Mouse (Mus musculus) embryo, embryonic 10.5 days (tissue): Measurements from ENCODE around the gene Aven.
A peak's percentile ranks its signal among the peaks of the same experiment; 100 is the strongest.
"Not testable (repeated sequence)": the region's sequence is repeated elsewhere in the genome, so short reads cannot be mapped to it uniquely, and the experiment has no call there.

Source experiments
- DNase-seq: peaks from one replicate; pipeline ENCODE4 v3.0.0-alpha.2; 2015; ENCODE audit warnings: low spot score

Gene Aven

GRCm38 (mm10) chr2:112492856-112493538 is at the start of gene Aven:
Gene Aven (plus strand): TSS chr2:112492964.
- DNase-seq = peak; percentile 83

DNA sequence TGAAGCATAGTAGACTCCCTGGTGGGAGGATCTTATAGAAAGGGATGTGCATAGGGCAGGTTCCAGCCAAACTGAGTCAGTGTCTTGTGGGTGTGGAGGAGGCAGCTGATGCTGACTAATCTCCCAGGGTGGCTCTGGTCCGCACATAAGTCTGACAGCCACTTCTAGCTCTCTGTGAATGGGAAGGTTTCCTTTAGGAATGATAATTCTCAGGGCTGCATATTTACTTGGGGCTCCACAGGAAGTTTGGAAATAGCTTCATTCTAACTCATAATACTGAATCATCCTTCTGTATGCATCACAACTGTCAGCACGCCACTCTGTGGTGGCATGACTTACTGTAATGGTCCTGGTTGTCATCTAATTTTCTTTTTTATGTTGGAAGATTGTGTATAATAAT is 49.3 kb upstream of the Aven start:
- DNase-seq = no peak

DNA sequence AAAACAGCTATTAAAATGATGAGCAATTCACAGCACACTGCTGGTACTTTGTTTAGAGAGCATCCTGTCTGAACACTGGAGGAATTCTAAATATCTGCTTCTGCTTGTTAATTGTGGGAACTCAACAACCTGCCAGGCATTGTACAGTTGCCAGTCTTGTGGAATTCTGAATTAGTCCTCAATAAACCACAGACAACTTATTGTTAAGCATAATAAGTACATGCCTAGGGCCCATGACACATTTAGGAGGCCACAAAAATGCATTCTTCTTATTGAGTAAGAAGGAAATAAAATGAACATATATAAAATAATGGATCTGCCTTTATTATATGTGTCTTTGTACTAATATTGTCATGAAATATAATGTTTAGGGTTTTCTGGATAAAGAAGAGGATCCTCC is 47.3 kb upstream of the Aven start:
- no peak for DNase-seq

GRCm38 (mm10) chr2:112448046-112448445 is 44.7 kb upstream of the Aven start:
- not testable (repeated sequence) for DNase-seq

DNA sequence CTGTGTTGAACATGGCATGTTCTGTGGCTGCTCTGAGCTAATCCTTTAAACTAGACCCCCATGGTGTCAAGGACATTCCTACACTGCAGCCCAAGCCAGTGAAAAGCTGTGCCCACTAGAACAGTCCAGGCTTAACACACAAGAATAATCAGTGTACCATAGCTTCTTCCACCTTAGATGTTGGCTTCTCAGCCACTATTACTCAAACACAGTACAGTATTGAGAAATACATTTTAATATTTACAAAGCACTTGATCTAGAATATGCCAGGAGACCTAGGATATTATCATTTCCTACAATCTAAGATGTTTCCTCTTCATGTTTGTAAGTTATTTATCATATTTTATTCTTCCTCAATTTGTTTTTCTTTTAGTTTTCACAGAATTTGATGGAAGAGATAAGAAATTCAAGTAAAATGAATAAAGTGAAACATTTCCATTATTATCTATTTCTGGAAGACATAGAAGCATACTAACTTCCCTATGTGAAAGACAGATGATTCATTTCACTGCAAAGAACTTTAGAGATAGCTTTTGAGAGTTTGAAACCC is 44.2 kb upstream of the Aven start:
- no peak for DNase-seq

DNA sequence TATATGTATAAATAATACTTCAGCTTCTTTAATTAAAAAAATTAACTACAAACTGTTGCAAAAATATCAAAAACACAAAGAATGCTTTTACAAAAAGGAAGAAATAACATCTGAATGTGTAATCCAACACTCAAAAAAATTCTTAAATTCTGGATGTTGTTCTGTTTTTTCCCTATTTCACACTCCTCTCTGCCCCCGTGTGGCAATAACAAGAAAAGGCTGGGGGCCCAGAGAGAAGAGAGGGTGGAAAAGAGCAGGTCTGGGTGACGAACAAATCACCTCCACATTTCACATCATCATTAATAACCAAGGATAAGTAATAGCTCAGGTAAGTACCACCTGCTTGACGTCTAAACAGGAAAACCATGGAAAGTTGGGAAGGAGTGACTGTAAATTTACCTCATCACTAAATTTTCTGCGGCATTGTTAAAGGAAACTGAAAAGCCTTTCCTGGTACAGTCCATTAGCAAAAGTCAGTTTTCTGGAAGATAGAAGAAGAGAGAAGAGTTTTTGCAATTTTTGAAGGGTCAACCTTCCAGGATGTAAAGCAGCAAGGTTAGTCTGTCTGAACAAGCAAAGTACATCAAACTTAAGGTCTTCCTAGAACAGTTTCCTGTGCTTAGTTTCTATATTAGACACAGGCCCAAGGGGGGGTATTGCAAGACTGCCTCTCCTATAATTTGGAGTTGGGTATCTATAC is 43.0 kb upstream of the Aven start:
- peak; percentile 26 for DNase-seq

DNA sequence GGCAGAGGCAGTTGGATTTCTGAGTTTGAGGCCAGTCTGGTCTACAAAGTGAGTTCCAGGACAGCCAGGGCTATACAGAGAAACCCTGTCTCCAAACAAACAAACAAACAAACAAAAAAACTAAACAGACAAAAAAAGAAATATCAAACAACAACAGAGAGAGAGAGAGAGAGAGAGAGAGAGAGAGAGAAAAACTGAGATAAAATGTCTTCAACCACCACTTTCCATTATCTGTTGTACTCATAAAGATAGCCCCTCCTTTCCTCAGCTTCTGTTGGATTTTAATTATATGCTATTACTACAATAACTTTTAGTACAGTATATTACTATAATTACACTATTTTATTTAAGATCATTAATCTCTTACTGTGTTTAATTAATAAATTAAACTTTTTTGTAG is 40.3 kb upstream of the Aven start:
- DNase-seq = not testable (repeated sequence)

GRCm38 (mm10) chr2:112454125-112454861 is 38.5 kb upstream of the Aven start:
- peak; percentile 2 for DNase-seq

GRCm38 (mm10) chr2:112454862-112455564 is 37.8 kb upstream of the Aven start, which contains the start of gene Emc7:
Gene Emc7 (plus strand): TSS chr2:112454997.
- DNase-seq = peak; percentile 96

GRCm38 (mm10) chr2:112460557-112460956 is 32.2 kb upstream of the Aven start:
- no peak for DNase-seq

DNA sequence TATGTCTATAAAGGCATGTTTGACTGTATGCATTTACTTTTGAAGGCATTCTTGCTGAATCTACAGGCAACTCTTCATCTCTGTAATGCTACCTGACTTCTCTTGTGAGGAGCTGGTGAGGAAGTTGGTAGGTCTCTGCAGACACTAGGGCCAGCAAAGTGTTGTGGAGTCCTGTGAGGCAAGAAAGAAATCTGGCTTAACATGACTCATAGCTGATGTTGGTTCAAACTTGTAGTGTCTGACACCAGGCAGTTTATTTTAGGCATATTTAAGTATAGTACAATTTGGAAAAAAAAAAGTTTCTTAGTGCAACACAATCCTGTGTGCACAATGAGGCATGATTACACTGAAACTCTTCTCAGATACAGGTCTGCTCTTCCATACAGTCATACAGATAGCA is 23.2 kb upstream of the Aven start:
- DNase-seq = no peak

GRCm38 (mm10) chr2:112470961-112471381 is 21.8 kb upstream of the Aven start:
- DNase-seq = no peak

DNA sequence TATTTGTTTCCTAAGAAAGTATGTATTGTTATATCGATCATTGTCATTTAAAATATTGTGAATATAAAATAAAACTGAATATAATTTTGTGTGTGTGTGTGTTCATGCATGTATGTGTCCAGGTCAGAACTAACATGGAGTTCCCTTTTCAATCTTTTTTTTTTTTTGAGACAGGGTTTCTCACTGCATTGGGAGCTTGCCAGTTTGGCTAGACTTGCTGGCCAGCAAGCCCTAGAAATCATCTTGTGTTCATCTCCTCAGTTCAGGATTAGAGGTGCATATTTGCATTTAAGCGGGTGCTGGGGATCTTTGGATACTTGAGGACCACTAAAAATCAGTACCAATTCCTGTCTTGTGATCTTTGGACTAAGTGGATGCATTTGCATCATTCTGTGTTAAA is 20.7 kb upstream of the Aven start:
- no peak for DNase-seq

DNA sequence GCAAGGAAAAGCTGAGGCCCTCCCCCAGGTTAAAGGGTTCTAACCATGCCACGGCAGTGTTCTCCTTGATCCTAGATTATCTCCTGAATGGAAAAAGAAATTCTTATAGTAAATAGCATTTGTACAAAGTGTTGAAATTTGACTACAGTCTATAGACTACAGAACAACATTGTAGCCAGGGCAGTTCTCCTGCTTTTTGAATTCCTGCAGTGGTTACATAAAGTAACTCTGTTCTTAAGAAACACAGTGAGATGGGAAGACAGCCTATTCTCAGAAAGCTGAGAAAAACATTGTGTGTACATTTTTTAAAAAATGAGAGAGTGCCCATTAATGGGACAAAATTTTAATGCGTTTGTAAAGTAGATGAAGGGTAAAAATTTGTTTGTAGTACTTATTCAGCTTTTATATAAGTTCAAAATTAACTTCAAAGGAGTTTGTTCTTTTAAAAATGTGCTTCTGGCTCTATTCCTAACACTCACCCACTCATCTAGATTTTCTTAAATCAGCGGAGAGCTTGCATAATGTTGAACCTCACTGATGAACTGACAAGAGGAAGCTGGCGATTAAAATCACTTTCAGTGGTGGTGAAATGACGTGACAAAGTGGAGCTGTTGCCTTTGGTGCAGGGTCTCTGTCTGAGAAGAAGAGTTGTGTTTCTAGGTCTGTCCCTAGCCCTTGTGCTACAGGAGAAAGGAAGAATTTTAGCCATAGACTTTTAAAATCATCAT is 17.6 kb upstream of the Aven start:
- DNase-seq = no peak

GRCm38 (mm10) chr2:112476554-112476953 is 16.2 kb upstream of the Aven start:
- DNase-seq = no peak

DNA sequence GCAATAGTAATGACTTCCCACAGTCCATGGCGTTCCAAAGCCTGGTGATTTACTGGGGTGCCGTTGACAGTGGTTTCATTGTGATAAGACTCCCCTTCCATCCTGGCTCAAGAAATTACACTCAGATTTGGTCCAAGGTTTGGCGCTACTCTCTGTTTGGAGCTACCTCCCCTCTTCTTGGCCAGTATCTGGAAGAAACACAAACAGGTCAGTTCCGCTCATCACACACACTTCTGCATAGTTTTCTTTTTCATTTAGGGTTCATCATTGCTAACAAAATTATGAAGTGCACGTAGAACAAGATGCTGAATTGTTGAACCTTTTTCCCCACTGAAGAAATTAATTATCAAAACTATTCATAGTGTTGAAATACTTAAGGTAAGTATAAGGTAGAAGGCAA is 12.1 kb upstream of the Aven start, which contains the start of gene Chrm5:
Chrm5 (minus strand) TSS at position 101 of the 400 bp plus-strand sequence.
- DNase-seq = no peak

DNA sequence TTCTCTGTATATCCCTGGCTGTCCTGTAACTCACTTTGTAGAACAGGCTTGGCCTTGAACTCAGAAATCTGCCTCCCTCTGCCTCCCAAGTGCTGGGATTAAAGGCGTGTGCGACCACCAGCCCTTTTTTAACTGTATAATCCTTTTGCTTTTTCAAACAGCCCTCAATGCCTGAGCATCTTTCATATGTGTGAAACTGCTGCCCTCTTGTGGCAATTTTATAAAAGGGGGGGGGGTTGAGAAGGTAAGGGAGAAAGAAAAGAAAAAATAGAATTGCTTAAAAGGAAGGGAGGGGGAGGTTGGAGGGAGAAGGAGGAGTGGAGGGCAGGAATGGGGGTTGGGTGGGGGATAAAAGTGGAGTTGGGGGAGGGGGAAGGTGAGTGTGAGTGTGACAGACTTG is 11.2 kb upstream of the Aven start:
- peak; percentile 84 for DNase-seq

DNA sequence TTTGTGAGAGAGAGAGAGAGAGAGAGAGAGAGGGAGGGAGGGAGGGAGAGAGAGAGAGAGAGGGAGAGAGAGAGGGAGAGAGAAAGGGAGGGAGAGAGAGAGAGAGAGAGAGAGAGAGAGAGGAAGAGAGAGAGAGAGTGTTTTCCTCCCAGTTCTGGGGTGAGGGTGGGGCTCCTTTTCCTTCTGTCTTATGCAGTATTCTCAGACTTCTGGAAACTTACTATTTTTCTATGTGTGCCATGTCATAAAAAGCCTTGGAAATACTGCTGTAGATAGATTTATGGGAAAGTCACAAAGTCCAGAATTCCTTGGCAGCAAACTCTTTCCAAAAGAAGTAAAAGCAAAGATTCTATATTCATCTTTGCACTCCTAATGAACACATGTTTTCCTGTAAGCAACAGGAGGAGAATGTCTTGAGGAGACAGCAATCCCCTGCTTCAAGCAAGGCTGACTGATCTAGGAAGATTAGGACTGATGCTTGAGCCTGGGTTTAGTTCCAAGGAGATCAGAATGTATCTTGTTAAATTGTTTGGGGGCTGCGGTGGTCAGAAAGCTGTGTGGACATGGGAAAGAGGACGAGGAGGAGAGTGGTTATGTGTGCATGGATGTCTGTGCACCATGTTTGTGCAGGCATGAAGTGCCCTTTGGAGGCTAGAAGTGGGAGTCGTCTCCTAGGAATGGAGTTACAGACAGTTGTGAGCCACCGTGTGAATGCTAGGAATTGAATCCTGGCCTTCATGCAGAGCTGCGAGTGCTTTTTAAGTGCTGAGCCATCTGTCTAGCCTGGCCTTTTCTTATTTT is 10.0 kb upstream of the Aven start:
- DNase-seq = no peak

DNA sequence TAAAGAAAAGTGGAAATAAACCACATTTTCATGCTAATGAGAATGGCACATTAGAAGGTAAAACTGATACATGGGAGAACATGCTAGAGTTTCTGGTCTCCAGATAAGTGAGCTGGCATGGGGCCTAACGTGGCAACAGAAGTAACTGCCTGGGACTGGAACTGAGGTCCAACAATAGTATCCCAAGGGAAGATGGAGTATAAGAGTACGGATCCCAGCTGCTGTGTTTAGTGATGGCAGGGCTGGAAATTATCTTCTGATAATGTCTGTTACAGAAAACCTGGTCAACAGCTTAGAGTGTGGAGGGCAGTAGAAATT is 9.5 kb upstream of the Aven start:
- no peak for DNase-seq

GRCm38 (mm10) chr2:112484886-112485285 is 7.9 kb upstream of the Aven start:
- DNase-seq = no peak
